Mouse (Mus musculus) A20 (cell line): ENCODE data around the gene Lrrc8a.

Experiments
- DNase-seq: peaks from one replicate; pipeline ENCODE4 v3.0.0-alpha.2; 2011; ENCODE audit warnings: low read depth, low spot score

The Lrrc8a gene

GRCm38 (mm10) chr2:30299525-30299924 lies 62.0 kb downstream of the Lrrc8a start:
- no peak for DNase-seq

GRCm38 (mm10) chr2:30299966-30300365 lies 62.5 kb downstream of the Lrrc8a start:
- DNase-seq = no peak

GRCm38 (mm10) chr2:30306087-30306486 lies 68.6 kb downstream of the Lrrc8a start:
- DNase-seq = no peak

DNA sequence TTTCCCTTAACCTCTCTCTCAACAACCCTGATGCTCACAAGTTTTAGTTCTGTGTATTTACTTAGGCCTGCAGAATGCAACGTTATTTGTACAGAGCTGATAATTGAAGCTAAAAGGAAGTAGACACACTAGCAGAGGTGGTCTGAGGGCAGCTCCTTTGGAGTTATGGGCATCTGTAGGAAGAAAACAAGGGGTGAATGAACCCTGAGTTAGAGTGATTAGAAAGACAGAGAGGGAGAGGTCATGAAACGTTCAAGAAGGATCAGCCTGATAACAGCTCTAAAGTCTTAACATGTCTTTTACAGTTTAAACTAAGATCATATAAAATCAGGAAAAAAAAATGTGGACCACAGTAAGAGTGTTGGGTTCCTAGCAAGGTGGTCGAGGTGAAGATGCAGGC lies 71.8 kb downstream of the Lrrc8a start:
- DNase-seq = no peak

DNA sequence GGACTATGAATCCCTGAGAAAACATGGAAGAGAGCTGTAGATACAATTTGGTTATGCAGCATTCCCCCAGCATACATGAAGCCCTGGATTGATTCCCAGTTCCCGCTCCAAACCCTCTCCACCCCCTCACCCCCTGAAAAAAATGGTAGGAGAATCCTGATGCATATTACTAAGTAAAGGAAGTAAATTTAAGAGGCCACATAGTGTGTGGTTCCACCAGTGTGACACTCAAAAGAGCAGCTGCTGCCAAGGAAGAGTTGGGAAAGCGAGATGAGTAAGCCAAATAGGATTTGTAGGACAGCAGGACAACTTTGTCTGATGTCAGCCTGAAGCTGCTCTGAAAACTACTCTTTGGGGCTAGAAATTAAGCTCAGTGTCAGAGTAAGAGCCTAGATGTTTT lies 74.0 kb downstream of the Lrrc8a start:
- no peak for DNase-seq
